Mouse (Mus musculus): ENCODE results near the gene Tifa. TPM values are rescaled to one million over a fixed set of nuclear protein-coding genes. Genes with fewer than 3 reads are reported as not detected.
A peak's percentile ranks its signal among the peaks of the same experiment; 100 is the strongest.
"Not testable (repeated sequence)": the region's sequence is repeated elsewhere in the genome, so short reads cannot be mapped to it uniquely, and the experiment has no call there.

Tifa gene
- polyA plus RNA-seq, 1 experiment from 2014 or later, result 5.3 TPM

GRCm38 (mm10) chr3:127780921-127781320, 8.7 kb upstream of the Tifa start:
- 96% methylated on average over 9 of the region's 9 CpGs for WGBS

GRCm38 (mm10) chr3:127782921-127783320, 6.7 kb upstream of the Tifa start:
- ATAC-seq (ENCODE audit: low FRiP score), result no peak
- Histone ChIP-seq H3K4me3 (replicated peaks; ENCODE audit: low read length) (no peak overlapping the region), H3K27ac (no peak overlapping the region), H3K36me3 (replicated peaks; ENCODE audit: control insufficient read depth, insufficient read depth) (no peaks in the 10 kb centered on the region), H3K4me2 (replicated peaks) (no peak overlapping the region), H3K9ac (no peak overlapping the region), H3K27me3 (ENCODE audit: control insufficient read depth, insufficient read depth, low read length) (peaks cover 10% of the 10 kb centered on the region), H3K4me1 (replicated peaks; ENCODE audit: control insufficient read depth, insufficient read depth, low read length) (no peaks in the 10 kb centered on the region), H3K9me3 (ENCODE audit: control insufficient read depth, low read length) (no peaks in the 10 kb centered on the region)
- DNase-seq (ENCODE audit: low spot score), result no peak
- 92% methylated on average over 6 of the region's 6 CpGs for WGBS

More at GRCm38 (mm10) chr3:127780921-127781320, 8.7 kb upstream of the Tifa start:
- H3K4me2 ChIP-seq (replicated peaks), result no peak overlapping the region
- DNase-seq (ENCODE audit: low spot score) (no peak), ATAC-seq (ENCODE audit: low FRiP score) (no peak)
- H3K9ac ChIP-seq, result no peak overlapping the region
- H3K36me3 ChIP-seq (replicated peaks; ENCODE audit: control insufficient read depth, insufficient read depth), result no peaks in the 10 kb centered on the region
- no peaks in the 10 kb centered on the region for H3K27me3 ChIP-seq (ENCODE audit: control insufficient read depth, insufficient read depth, low read length)
- no peak overlapping the region for H3K4me3 ChIP-seq (replicated peaks; ENCODE audit: low read length)
- no peaks in the 10 kb centered on the region for H3K4me1 ChIP-seq (replicated peaks; ENCODE audit: control insufficient read depth, insufficient read depth, low read length)
- no peaks in the 10 kb centered on the region for H3K9me3 ChIP-seq (ENCODE audit: control insufficient read depth, low read length)
- H3K27ac ChIP-seq, result no peak overlapping the region

DNA sequence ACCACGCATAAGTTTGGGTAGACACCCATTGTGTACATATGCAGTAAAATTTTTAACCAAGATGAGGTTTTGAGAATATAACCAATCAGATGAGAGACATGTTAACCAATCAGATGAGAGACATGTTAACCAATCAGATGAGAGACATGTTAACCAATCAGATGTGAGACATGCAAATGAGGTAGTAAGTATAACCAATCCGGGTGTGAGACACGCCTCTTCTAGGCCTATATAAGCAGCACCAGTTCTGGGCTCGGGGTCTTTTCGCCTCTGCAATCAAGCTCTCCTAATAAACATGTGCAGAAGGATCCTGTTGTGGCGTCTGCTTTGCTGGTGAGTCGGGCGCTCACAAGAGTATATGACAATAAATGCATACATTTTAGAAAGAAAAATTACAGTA, 5.9 kb upstream of the Tifa start:
- H3K27ac ChIP-seq; H3K9ac ChIP-seq; H3K36me3 ChIP-seq (replicated peaks; ENCODE audit: control insufficient read depth, insufficient read depth); H3K4me1 ChIP-seq (replicated peaks; ENCODE audit: control insufficient read depth, insufficient read depth, low read length); DNase-seq (ENCODE audit: low spot score); H3K4me3 ChIP-seq (replicated peaks; ENCODE audit: low read length); H3K4me2 ChIP-seq (replicated peaks); H3K9me3 ChIP-seq (ENCODE audit: control insufficient read depth, low read length); ATAC-seq (ENCODE audit: low FRiP score): not testable (repeated sequence)
- WGBS, result 93% methylated on average over 8 of the region's 8 CpGs
- H3K27me3 ChIP-seq (ENCODE audit: control insufficient read depth, insufficient read depth, low read length), result peaks cover 17% of the 10 kb centered on the region

DNA sequence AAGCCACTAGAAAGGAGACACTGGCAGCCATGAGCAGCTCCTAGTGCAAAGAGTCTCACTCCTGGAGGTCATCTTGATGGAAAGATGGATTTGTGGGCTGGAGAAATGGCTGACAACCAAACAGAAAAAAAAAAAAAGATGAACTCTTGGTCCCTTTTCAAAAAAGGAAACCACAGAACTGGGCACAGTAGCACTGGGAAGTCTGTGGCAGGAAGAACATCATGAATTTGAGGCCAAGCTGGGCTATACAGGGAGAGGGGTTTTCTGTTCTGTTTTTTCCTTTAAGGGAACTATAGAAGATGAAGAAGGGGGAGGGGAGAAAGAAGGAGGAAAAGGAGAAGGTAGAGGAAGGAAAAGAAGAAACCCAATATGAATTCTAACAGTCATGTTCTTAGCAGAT, 2.6 kb upstream of the Tifa start:
- no peak overlapping the region for H3K27ac ChIP-seq
- H3K4me2 ChIP-seq (replicated peaks), result no peak overlapping the region
- peaks cover 8% of the 10 kb centered on the region for H3K4me1 ChIP-seq (replicated peaks; ENCODE audit: control insufficient read depth, insufficient read depth, low read length)
- no peak overlapping the region for H3K9ac ChIP-seq
- no peaks in the 10 kb centered on the region for H3K9me3 ChIP-seq (ENCODE audit: control insufficient read depth, low read length)
- ATAC-seq (ENCODE audit: low FRiP score) (no peak), DNase-seq (ENCODE audit: low spot score) (no peak)
- H3K36me3 ChIP-seq (replicated peaks; ENCODE audit: control insufficient read depth, insufficient read depth), result no peaks in the 10 kb centered on the region
- H3K4me3 ChIP-seq (replicated peaks; ENCODE audit: low read length), result no peak overlapping the region
- H3K27me3 ChIP-seq (ENCODE audit: control insufficient read depth, insufficient read depth, low read length), result peaks cover 38% of the 10 kb centered on the region

DNA sequence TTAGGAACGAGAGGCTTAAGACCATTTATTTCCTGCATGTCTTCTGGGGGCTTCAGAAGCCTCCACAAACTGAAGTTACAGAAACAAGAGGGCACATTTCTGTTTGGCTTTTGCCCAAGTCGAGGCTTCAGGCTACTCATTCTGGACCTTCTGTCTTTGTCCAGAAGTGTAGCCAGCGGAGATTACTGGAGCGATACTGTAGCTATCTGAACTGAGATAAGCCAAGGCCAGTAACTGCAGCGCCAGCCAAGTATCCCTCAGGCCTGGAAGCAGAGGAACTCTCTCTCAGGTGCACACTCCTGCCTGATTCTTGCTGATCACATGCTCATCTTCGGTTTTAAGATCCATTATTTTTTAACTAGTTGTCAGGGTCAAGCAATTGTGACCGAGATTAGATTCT, 1.6 kb upstream of the Tifa start:
- DNase-seq (ENCODE audit: low spot score) (no peak), ATAC-seq (ENCODE audit: low FRiP score) (no peak)
- H3K9ac ChIP-seq, result no peak overlapping the region
- H3K9me3 ChIP-seq (ENCODE audit: control insufficient read depth, low read length), result no peaks in the 10 kb centered on the region
- H3K4me3 ChIP-seq (replicated peaks; ENCODE audit: low read length), result no peak overlapping the region
- H3K27me3 ChIP-seq (ENCODE audit: control insufficient read depth, insufficient read depth, low read length), result peaks cover 42% of the 10 kb centered on the region
- H3K36me3 ChIP-seq (replicated peaks; ENCODE audit: control insufficient read depth, insufficient read depth), result no peaks in the 10 kb centered on the region
- peaks cover 8% of the 10 kb centered on the region for H3K4me1 ChIP-seq (replicated peaks; ENCODE audit: control insufficient read depth, insufficient read depth, low read length)
- WGBS, result 44% methylated on average over 7 of the region's 7 CpGs
- no peak overlapping the region for H3K27ac ChIP-seq
- H3K4me2 ChIP-seq (replicated peaks), result no peak overlapping the region

GRCm38 (mm10) chr3:127788919-127789318, 686 bp upstream of the Tifa start:
- Histone ChIP-seq H3K27ac (no peak overlapping the region), H3K4me2 (replicated peaks) (peak overlapping the region; percentile 97), H3K4me3 (replicated peaks; ENCODE audit: low read length) (peak overlapping the region; percentile 51), H3K9me3 (ENCODE audit: control insufficient read depth, low read length) (no peaks in the 10 kb centered on the region), H3K27me3 (ENCODE audit: control insufficient read depth, insufficient read depth, low read length) (peaks cover 42% of the 10 kb centered on the region), H3K36me3 (replicated peaks; ENCODE audit: control insufficient read depth, insufficient read depth) (no peaks in the 10 kb centered on the region), H3K4me1 (replicated peaks; ENCODE audit: control insufficient read depth, insufficient read depth, low read length) (peaks cover 8% of the 10 kb centered on the region), H3K9ac (no peak overlapping the region)
- DNase-seq (ENCODE audit: low spot score) (no peak), ATAC-seq (ENCODE audit: low FRiP score) (no peak)
- WGBS, result 19% methylated on average over 8 of the region's 8 CpGs

- H3K36me3 ChIP-seq (replicated peaks; ENCODE audit: control insufficient read depth, insufficient read depth), result no peaks in the 10 kb centered on the region
- no peak overlapping the region for H3K27ac ChIP-seq
- peak overlapping the region; percentile 59 for H3K9ac ChIP-seq
- H3K9me3 ChIP-seq (ENCODE audit: control insufficient read depth, low read length), result no peaks in the 10 kb centered on the region
- DNase-seq (ENCODE audit: low spot score) (peak; percentile 46), ATAC-seq (ENCODE audit: low FRiP score) (peak; percentile 66)
- WGBS, result 2% methylated on average over 36 of the region's 36 CpGs
- peaks cover 8% of the 10 kb centered on the region for H3K4me1 ChIP-seq (replicated peaks; ENCODE audit: control insufficient read depth, insufficient read depth, low read length)
- H3K4me2 ChIP-seq (replicated peaks), result peak overlapping the region; percentile 97
- H3K4me3 ChIP-seq (replicated peaks; ENCODE audit: low read length), result peak overlapping the region; percentile 51
- peaks cover 42% of the 10 kb centered on the region for H3K27me3 ChIP-seq (ENCODE audit: control insufficient read depth, insufficient read depth, low read length)
These were observed 840 bp downstream of the Tifa start for GRCm38 (mm10) chr3:127790234-127791055.

- DNase-seq (ENCODE audit: low spot score) (no peak), ATAC-seq (ENCODE audit: low FRiP score) (no peak)
- no peak overlapping the region for H3K27ac ChIP-seq
- peak overlapping the region; percentile 59 for H3K9ac ChIP-seq
- H3K27me3 ChIP-seq (ENCODE audit: control insufficient read depth, insufficient read depth, low read length), result peaks cover 42% of the 10 kb centered on the region
- peaks cover 8% of the 10 kb centered on the region for H3K4me1 ChIP-seq (replicated peaks; ENCODE audit: control insufficient read depth, insufficient read depth, low read length)
- peak overlapping the region; percentile 51 for H3K4me3 ChIP-seq (replicated peaks; ENCODE audit: low read length)
- no peaks in the 10 kb centered on the region for H3K36me3 ChIP-seq (replicated peaks; ENCODE audit: control insufficient read depth, insufficient read depth)
- H3K9me3 ChIP-seq (ENCODE audit: control insufficient read depth, low read length), result no peaks in the 10 kb centered on the region
- H3K4me2 ChIP-seq (replicated peaks), result peak overlapping the region; percentile 97
- under 1% methylated on average over 15 of the region's 15 CpGs for WGBS
These were observed 1.5 kb downstream of the Tifa start for GRCm38 (mm10) chr3:127791056-127791483.

DNA sequence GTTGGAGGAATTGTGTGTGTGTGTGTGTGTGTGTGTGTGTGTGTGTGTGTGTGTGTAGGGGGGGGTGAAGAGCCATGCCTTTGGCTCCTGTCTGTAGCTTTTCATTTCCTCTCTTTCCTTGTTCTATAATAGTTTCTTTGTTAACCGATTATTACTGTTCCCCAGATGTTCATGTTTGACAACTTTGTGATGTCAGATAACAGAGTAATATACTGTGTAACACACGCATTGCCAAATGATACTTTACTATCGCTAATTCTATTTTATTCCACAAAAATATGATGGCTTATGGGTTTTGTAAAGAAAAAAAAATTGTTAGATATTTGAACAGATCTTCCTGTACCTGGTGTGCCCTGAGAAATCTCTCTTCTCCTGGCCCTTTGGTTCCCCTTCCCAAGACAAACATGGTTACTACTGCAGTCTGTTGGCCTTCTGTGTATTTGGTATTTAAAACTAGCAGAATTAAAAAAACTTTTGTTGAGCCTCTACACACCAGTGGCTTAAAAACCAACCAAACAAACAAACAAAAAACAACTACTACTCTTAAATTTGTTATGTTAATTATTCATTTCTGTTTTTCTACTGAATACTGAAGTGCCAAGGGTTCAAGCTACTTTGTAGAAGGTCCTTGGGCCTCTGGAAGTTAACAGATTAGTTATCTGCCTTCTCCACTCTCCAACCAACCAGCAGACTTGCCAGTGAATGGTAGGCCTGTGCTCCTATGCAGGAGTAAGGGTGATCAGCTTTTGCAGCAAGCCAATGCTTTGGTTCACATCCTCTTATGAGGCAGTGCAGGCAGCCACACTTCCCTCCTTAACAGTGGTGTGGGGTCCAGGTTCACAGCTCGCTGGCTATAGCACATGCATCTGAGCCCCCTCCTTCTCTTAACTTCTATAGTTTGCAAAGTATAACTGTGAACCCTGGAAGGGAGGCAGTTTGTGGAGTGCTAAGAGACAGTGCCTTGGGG, 2.3 kb downstream of the Tifa start:
- DNase-seq (ENCODE audit: low spot score) (no peak), ATAC-seq (ENCODE audit: low FRiP score) (no peak)
- H3K4me2 ChIP-seq (replicated peaks), result no peak overlapping the region
- no peak overlapping the region for H3K9ac ChIP-seq
- H3K27ac ChIP-seq, result no peak overlapping the region
- peaks cover 39% of the 10 kb centered on the region for H3K27me3 ChIP-seq (ENCODE audit: control insufficient read depth, insufficient read depth, low read length)
- 63% methylated on average over 4 of the region's 4 CpGs for WGBS
- H3K4me1 ChIP-seq (replicated peaks; ENCODE audit: control insufficient read depth, insufficient read depth, low read length), result peaks cover 8% of the 10 kb centered on the region
- no peak overlapping the region for H3K4me3 ChIP-seq (replicated peaks; ENCODE audit: low read length)
- H3K36me3 ChIP-seq (replicated peaks; ENCODE audit: control insufficient read depth, insufficient read depth), result no peaks in the 10 kb centered on the region
- no peaks in the 10 kb centered on the region for H3K9me3 ChIP-seq (ENCODE audit: control insufficient read depth, low read length)

All from hindbrain, embryonic 14.5 days (tissue).